Mouse (Mus musculus): Measurements from ENCODE around the gene Cd274. TPM values are rescaled to one million over a fixed set of nuclear protein-coding genes. Genes with fewer than 3 reads are reported as not detected.

Gene Cd274
- polyA plus RNA-seq, 1 experiment from 2014 or later = 0.29 TPM

DNA sequence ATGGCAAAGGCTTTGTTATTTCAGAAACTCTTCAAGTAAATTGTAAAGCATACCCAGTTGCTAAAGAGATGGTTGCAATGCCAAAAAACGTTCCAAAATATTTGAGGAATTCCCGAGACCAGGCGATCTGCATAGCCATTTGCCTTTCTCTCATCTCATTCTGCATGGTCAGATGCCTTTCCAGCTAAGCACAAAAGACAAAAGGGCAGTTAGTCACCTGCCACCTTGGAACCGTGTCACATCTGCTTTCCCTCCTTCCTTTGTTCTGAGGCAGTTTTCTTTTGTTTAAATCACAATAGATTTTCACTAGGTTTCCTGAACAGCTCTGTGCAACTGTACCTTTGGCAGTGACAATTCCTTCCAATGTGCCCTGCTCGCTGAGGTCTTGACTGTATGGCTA is 16.3 kb upstream of the Cd274 start:
- peaks cover 5% of the 10 kb centered on the region; the same call in 1 of the 2 replicates for H3K36me3 ChIP-seq (replicated peaks)
- H3K4me1 ChIP-seq = peaks cover 10% of the 10 kb centered on the region
- no peak overlapping the region for H3K27ac ChIP-seq
- H3K27me3 ChIP-seq (ENCODE audit: poor library complexity, severe bottlenecking) = no peaks in the 10 kb centered on the region
- no peak overlapping the region for H3K4me3 ChIP-seq
- DNase-seq (ENCODE audit: extremely low spot score, low spot score) = no peak
- 58% methylated on average over 5 of the region's 5 CpGs for WGBS
- H3K9me3 ChIP-seq = no peaks in the 10 kb centered on the region

DNA sequence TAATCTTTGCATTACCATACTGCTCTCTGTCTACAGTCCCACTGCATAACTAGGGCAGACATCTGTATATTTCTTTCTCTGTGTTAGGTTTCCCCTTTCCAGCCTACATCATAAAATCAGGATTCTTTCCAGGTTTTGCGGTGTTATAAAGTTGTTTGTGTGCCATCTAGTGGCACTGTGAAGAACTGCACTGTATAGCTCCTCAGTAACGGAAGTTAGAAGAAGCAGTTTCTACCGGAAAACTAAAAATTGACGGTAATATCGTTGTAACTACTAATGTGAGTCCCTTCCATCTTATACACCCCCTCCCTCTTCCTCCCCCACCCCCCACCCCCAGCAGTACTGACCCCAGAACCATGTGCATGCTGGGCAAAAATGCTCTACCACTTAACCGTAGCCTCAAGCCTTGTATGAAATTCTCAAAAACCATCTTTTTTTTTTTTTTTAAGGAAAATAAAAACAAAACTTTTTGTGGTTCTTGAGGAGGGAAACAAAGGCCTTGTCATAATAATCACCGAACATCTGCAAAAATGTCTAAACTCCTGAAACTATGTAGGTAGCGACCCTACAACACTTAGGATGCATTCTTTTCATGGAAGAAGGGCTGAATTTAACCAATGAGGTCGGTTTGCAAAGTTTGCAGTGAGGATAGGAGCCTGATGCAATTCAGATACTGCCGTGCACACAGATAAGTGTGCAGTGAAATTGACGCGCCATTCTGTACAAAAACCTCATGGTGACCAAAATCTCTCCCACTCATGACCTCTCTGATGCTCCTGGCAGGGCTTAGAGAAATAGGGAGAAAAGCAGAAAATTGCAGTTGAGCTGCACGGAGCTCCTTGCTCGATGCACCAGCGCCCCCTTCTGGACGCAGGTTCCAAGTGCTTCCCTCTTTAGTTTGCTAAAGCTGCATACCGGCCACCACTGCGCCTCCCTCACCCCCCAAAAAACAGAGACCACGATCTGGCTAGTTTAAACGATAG is 12.1 kb upstream of the Cd274 start:
- peak; percentile 87 for DNase-seq (ENCODE audit: extremely low spot score, low spot score)
- H3K27me3 ChIP-seq (ENCODE audit: poor library complexity, severe bottlenecking) = no peaks in the 10 kb centered on the region
- H3K4me3 ChIP-seq = peak overlapping the region; percentile 47
- H3K9me3 ChIP-seq = no peaks in the 10 kb centered on the region
- peaks cover under 1% of the 10 kb centered on the region; the same call in 1 of the 2 replicates for H3K36me3 ChIP-seq (replicated peaks)
- 4% methylated on average over 20 of the region's 20 CpGs for WGBS
- peaks cover 10% of the 10 kb centered on the region for H3K4me1 ChIP-seq
- H3K27ac ChIP-seq = peak overlapping the region; percentile 48; the same call in 1 of the 2 replicates

DNA sequence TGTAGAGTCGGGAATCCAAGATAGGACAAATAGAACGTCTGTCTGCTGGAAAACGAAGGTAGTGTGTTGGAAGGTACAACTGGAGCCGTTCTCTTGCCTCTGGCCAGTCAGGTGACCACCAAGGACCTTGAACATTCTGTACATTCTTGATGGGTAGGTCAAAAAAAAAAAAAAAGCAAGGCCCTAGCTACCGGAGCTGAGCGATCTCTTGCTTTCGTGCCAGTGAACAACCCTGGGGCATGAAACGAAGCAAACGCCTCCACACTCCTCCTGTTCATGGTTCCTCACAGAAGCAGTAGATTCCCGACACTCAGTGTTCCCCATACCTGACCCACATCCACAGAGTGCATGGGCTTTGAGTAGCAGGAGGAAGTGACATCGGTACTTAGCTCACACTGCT is 11.0 kb upstream of the Cd274 start:
- Histone ChIP-seq H3K9me3 (no peaks in the 10 kb centered on the region), H3K4me3 (no peak overlapping the region), H3K4me1 (peaks cover 7% of the 10 kb centered on the region), H3K27me3 (ENCODE audit: poor library complexity, severe bottlenecking) (no peaks in the 10 kb centered on the region; the same call in 1 of the 2 replicates), H3K36me3 (replicated peaks) (no peaks in the 10 kb centered on the region), H3K27ac (no peak overlapping the region)
- no peak for DNase-seq (ENCODE audit: extremely low spot score, low spot score)
- 85% methylated on average over 11 of the region's 11 CpGs for WGBS

DNA sequence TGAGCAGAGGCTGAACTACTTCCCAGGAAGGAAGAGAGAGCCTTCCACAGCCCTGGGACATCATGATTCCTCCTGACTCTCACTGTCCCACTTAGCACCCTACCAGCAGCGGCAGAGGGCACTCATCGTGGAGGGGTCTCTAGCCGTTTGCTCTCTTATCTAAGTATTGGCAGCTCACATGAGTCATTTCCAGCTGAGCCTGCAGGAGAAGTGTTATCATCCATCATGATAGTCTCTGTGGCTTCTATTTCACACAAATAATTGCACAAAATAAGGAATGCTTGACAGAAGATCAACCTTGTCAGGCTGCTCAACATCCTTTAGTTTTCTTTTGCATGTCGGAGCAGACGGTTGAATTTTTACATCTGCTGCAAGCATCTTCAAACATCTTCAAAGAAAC is 7.0 kb upstream of the Cd274 start:
- no peaks in the 10 kb centered on the region for H3K36me3 ChIP-seq (replicated peaks)
- DNase-seq (ENCODE audit: extremely low spot score, low spot score) = no peak
- WGBS = 88% methylated on average over 5 of the region's 5 CpGs
- H3K9me3 ChIP-seq = no peaks in the 10 kb centered on the region
- no peak overlapping the region for H3K27ac ChIP-seq
- H3K4me3 ChIP-seq = no peak overlapping the region
- H3K27me3 ChIP-seq (ENCODE audit: poor library complexity, severe bottlenecking) = peaks cover 9% of the 10 kb centered on the region
- peaks cover 16% of the 10 kb centered on the region for H3K4me1 ChIP-seq

DNA sequence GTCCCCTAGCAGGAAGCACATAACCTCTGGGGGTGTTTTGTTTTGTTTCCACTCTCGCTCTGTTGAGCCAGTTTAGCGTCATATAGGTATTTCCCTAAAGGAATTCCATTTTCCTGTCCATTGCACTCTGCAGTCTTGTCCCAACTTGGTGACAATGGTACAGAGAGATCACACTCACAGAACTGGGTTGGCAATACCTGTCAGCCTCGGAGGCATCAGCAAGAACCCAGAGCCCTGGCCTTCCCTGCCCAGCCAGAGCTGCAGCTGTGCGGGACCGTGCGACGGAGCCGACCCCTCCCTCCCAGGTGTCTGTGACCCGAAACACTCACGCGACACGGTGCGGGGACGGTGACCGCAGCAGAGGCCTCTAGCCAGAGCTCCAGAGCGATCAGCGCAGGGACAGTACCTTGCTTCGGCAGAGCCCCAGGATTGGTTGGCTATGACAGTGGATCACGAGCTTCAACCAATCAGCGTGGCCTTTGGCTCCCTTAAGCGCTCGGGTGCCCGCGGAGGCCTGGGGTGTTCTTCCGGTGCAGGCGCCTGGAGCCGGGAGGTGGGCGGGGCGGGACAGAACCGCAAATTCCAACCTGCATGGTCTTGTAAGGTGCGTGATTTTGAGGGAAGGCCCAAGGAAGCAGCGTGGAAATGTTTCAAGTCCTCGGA is 5.7 kb upstream of the Cd274 start:
- H3K4me3 ChIP-seq = peak overlapping the region; percentile 75
- WGBS = 3% methylated on average over 33 of the region's 33 CpGs
- peaks cover 17% of the 10 kb centered on the region for H3K27me3 ChIP-seq (ENCODE audit: poor library complexity, severe bottlenecking)
- H3K4me1 ChIP-seq = peaks cover 16% of the 10 kb centered on the region
- peak; percentile 87 for DNase-seq (ENCODE audit: extremely low spot score, low spot score)
- H3K9me3 ChIP-seq = no peaks in the 10 kb centered on the region
- no peaks in the 10 kb centered on the region for H3K36me3 ChIP-seq (replicated peaks)
- peak overlapping the region; percentile 85 for H3K27ac ChIP-seq

DNA sequence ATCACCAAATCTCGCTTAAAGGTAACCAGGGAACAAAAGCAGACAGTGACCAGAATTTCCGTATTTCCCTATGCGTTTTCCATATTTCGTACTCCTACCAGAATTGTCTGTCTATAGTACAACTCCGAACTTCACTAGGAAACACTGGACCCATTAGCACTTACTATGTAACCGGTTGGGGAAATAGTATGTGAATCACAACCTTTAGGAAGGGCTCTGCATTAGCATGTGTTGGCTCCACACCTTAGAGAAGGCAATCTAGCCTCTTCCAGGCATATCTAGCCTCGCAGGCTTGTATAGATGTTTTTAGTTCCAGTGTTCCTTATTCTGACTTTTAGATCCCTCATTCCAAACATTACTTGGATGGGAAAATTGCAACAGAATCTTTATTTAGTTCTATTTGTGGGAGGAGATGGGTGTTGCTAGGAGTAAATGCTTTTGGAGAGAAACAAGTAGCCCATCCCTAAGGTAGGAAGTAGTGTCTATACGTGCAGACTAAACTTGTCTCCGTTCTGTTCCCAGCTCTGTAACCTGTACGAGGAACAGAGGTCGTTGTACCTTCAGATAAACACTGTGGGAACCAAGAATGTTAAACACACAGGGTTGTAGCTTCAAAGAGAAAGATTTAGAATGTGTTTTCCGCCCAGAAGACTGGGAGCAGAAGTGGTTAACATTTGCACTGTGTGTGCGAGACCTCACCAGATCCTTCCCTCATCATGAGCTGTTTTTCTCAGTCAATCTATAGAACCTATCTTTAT is 4.9 kb upstream of the Cd274 start:
- peaks cover 24% of the 10 kb centered on the region for H3K27me3 ChIP-seq (ENCODE audit: poor library complexity, severe bottlenecking)
- H3K9me3 ChIP-seq = no peaks in the 10 kb centered on the region
- H3K4me1 ChIP-seq = peaks cover 23% of the 10 kb centered on the region
- WGBS = 51% methylated on average over 13 of the region's 13 CpGs
- peak overlapping the region; percentile 85 for H3K27ac ChIP-seq
- no peaks in the 10 kb centered on the region for H3K36me3 ChIP-seq (replicated peaks)
- H3K4me3 ChIP-seq = peak overlapping the region; percentile 75
- DNase-seq (ENCODE audit: extremely low spot score, low spot score) = no peak

DNA sequence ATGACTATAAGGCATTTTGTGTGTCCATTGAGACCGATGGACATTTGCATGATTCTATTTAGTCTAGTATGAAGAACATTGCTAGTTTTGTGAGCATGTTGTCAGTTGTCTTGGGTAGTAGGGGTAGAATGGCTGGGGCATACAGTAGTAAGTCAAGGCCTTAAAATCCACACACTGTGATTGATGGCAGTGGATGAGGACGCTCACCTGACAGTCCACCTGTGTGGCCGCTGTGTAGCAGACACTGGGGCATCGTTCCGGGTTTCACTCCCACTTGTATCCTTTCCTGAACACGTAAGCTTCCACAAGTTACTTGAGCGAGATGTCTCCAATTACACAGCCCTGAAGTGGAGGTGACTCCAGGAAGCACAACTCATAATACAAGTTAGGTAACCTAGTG is 3.7 kb upstream of the Cd274 start:
- H3K36me3 ChIP-seq (replicated peaks) = no peaks in the 10 kb centered on the region
- no peak overlapping the region for H3K27ac ChIP-seq
- peaks cover 26% of the 10 kb centered on the region for H3K4me1 ChIP-seq
- H3K9me3 ChIP-seq = no peaks in the 10 kb centered on the region
- H3K27me3 ChIP-seq (ENCODE audit: poor library complexity, severe bottlenecking) = peaks cover 36% of the 10 kb centered on the region
- WGBS = 94% methylated on average over 7 of the region's 7 CpGs
- no peak for DNase-seq (ENCODE audit: extremely low spot score, low spot score)
- no peak overlapping the region for H3K4me3 ChIP-seq

DNA sequence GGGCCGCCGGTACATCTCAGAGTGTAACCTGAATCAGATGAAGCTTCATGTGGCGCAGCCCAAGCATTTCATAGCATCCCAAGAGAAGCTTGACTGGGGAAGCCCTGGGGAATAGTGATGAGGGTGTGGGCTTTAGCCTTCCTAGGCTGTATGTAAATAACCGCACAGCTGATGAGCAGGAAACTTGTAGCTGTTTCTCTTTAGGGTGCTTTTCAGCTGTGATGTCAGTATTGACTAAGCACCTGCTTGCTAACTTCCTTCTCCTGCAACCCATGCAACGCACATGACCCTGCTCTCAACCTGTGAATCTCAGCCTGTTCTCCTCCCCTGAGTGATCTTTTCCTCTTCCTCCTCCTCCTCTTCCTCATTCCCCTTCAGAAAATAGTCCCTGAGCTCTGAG is 3.2 kb upstream of the Cd274 start:
- 81% methylated on average over 5 of the region's 5 CpGs for WGBS
- DNase-seq (ENCODE audit: extremely low spot score, low spot score) = no peak
- Histone ChIP-seq H3K27ac (no peak overlapping the region), H3K36me3 (replicated peaks) (no peaks in the 10 kb centered on the region), H3K9me3 (no peaks in the 10 kb centered on the region), H3K27me3 (ENCODE audit: poor library complexity, severe bottlenecking) (peaks cover 40% of the 10 kb centered on the region), H3K4me1 (peaks cover 26% of the 10 kb centered on the region), H3K4me3 (no peak overlapping the region)

DNA sequence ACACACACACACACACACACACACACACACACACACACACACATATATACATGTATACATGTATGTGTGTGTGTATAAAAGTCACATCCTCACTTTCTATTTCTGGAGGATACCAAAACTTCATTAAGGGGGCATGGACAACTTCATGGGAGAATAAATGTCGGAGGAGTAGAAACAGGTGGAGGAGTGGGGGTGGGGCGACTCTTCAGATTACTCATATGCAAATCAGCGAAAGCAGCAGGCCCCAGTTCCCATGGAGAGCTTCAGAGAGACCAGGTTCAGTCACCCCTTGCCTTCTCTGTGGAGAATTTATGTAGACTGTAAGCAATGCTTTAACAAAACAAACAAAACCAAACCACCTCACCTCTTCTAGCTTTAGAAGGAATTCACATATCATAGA is 2.1 kb upstream of the Cd274 start:
- H3K9me3 ChIP-seq = no peaks in the 10 kb centered on the region
- 34% methylated on average over 3 of the region's 3 CpGs for WGBS
- H3K4me1 ChIP-seq = peaks cover 26% of the 10 kb centered on the region
- no peaks in the 10 kb centered on the region for H3K36me3 ChIP-seq (replicated peaks)
- no peak overlapping the region for H3K4me3 ChIP-seq
- no peak overlapping the region for H3K27ac ChIP-seq
- peaks cover 40% of the 10 kb centered on the region for H3K27me3 ChIP-seq (ENCODE audit: poor library complexity, severe bottlenecking)
- no peak for DNase-seq (ENCODE audit: extremely low spot score, low spot score)

DNA sequence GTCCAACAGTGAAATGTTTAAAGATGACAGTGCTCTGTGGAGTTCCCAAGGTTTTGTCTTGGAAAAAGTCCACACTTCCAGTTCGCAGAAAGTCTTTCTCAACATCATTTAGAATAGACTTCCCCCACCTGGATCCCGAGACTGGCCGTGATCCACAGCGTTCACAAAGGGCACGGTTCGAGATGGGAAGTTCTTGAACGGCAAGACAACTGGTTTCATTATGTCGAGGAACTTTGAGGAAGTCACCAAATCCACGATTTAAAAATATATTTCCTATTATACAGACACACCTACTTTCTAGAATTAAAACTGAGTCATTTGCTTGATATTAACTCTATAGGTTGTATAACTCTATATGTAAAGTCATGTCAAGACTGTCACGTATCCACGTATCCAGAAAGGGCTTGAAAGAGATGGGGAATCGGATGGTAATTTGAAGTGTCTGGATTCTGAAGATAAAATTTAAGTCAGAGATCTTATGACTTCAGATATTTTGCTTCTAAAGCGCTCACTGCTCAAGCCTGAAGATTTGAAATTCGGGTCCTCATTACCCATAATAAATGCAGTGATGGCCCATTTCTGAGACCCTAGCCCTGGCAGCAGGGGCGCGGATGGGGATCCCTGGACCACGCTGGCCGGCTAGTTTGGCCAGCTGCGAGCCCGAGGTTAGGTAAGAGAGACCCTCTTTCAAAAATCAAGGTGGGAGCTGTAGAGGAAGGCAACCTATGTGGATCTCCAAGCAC is 858 bp upstream of the Cd274 start:
- WGBS = 64% methylated on average over 20 of the region's 20 CpGs
- peaks cover 19% of the 10 kb centered on the region for H3K4me1 ChIP-seq

DNA sequence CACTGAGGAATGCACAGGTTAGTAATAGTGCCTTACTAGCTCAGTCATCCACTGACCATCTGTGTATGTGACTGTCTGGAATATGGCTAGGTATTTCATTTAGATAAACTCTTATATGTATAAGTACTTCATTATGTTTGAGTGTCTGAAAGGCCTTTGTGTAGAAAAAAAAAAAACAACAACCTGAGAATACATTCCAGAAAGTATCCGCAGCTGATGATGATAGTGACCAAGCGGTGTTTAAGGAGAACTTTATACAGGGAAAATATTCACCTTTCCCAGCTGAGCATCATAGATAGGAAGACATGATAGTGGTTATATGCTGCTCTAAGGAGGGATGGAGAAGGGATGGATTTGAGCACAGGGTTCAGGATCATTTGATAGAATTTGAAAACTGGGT is 786 bp downstream of the Cd274 start:
- H3K27ac ChIP-seq = no peak overlapping the region
- no peaks in the 10 kb centered on the region for H3K36me3 ChIP-seq (replicated peaks)
- DNase-seq (ENCODE audit: extremely low spot score, low spot score) = no peak
- no peak overlapping the region for H3K4me3 ChIP-seq
- H3K4me1 ChIP-seq = peaks cover 10% of the 10 kb centered on the region
- 87% methylated on average over 2 of the region's 2 CpGs for WGBS
- H3K27me3 ChIP-seq (ENCODE audit: poor library complexity, severe bottlenecking) = peaks cover 40% of the 10 kb centered on the region
- no peaks in the 10 kb centered on the region for H3K9me3 ChIP-seq

More for the DNA sequence above, 858 bp upstream of the Cd274 start:
- Histone ChIP-seq H3K36me3 (replicated peaks) (no peaks in the 10 kb centered on the region), H3K27me3 (ENCODE audit: poor library complexity, severe bottlenecking) (peaks cover 40% of the 10 kb centered on the region), H3K27ac (no peak overlapping the region), H3K9me3 (no peaks in the 10 kb centered on the region), H3K4me3 (peak overlapping the region; percentile 52)
- no peak for DNase-seq (ENCODE audit: extremely low spot score, low spot score)
